Mouse (Mus musculus) liver, adult 2 months (tissue): ENCODE results near the gene Sdc3.

Source experiments
- CTCF ChIP-seq: fragments of 200-500 bp; IDR thresholded peaks from 2 replicates; pipeline ENCODE4 v1.5.1; 2011; ENCODE audit warnings: low read depth, low read length, control low read depth
- POLR2A ChIP-seq: fragments of 200-500 bp; IDR thresholded peaks from 2 replicates; pipeline ENCODE4 v1.6.1; 2011; ENCODE audit warnings: low read length, control low read depth; ENCODE audit not compliant: insufficient read depth; ENCODE audit errors: extremely low read depth

DNA sequence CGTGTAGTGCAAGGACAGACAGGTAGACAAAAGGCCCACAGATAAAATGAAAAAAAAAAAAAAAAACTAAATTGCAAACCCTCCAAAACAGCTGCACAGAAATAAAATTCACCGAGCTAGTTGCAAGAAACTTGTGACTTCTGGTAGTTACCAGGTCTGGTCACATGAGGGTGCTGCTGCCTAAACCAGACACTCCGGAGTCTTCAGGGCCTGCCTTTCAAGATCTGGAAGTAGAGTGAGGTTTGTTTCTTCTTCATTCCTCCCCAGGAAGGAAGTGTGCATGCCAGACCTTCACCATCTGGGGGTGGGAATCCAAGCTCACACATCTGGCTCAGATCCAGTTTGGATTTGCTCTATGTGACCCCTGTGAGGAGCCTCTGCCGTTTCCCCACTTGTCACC is 7.6 kb upstream of the Sdc3 start:
- TF ChIP-seq CTCF (peak; percentile 32; the same call in 1 of the 2 replicates), POLR2A (no peak)
